ENCODE assay signal across 9 mouse cellular contexts in the genomic region with DNA sequence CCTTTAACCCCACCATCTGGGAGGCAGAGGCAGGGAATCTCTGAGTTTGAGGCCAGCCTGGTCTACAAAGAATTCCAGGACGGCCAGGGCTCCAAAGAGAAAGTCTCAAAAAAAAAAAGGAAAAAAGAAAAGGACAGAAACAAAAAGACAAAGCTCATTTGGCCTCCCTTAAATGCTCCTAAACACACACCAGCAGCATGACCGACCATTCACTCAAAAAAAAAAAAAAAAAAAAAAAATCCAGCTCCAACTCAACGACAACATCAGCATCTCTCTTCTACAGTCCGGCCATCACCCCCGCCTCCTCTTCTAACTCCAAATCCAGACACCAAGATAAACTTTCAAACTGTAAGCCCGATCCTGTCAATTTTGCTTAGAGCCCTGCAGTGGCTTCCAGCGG. TPM values are rescaled to one million over a fixed set of nuclear protein-coding genes. Genes with fewer than 3 reads are reported as not detected.
A peak's percentile ranks its signal among the peaks of the same experiment; 100 is the strongest.
DNase-seq lines count a peak whose midpoint lies in the region; ATAC-seq and TF ChIP-seq lines count a peak whose summit lies in the region.
"Had no signal": no experiment of that assay in that cellular context is flagged by ENCODE, and none has a peak within 500 bp of the region (broad histone marks: within the 10 kb centered on the region; RNA-seq: fewer than 3 reads in every experiment).

No protein-coding gene starts in this region.

- H3K9ac ChIP-seq in forebrain, embryonic 12.5 days: peak overlapping the region; percentile 97
- H3K9ac ChIP-seq in liver, embryonic 13.5 days: peak overlapping the region; percentile 97

- peak overlapping the region; percentile 73 for H3K4me2 ChIP-seq in forebrain, embryonic 12.5 days
- peak overlapping the region; percentile 90 for H3K4me2 ChIP-seq in liver, embryonic 13.5 days

- peaks cover 14% of the 10 kb centered on the region for H3K4me1 ChIP-seq in heart, embryonic 10.5 days
- peaks cover 27% of the 10 kb centered on the region for H3K4me1 ChIP-seq in forebrain, embryonic 12.5 days
- peaks cover 26% of the 10 kb centered on the region for H3K4me1 ChIP-seq in liver, embryonic 13.5 days (replicated peaks)

- DNase-seq in heart, embryonic 10.5 days (ENCODE audit: low spot score): no peak
- DNase-seq in heart, postnatal 10 days: no peak
- no peak for DNase-seq in liver, embryonic 13.5 days
- no peak for DNase-seq in frontal cortex, postnatal 36 days (ENCODE audit: low spot score in 2 of 2)
- DNase-seq in adrenal gland, postnatal 36 days: no peak
- DNase-seq in ovary, adult 18-20 months (ENCODE audit: low spot score): no peak

- peaks cover 61% of the 10 kb centered on the region for H3K79me2 ChIP-seq in C2C12 (ENCODE audit: control insufficient read depth, insufficient read depth)

- H3K27me3 ChIP-seq in heart, embryonic 10.5 days (ENCODE audit: insufficient read depth, poor library complexity, severe bottlenecking): peaks cover 9% of the 10 kb centered on the region
- H3K27me3 ChIP-seq in C2C12 (ENCODE audit: control insufficient read depth, insufficient read depth, insufficient read length): peaks cover 14% of the 10 kb centered on the region
- peaks cover 8% of the 10 kb centered on the region for H3K27me3 ChIP-seq in forebrain, embryonic 12.5 days
- H3K27me3 ChIP-seq in liver, embryonic 13.5 days: peaks cover 18% of the 10 kb centered on the region

- WGBS in heart, embryonic 10.5 days: 12% methylated on average over 7 of the region's 7 CpGs
- 17% methylated on average over 7 of the region's 7 CpGs for WGBS in forebrain, embryonic 12.5 days
- 8% methylated on average over 7 of the region's 7 CpGs for WGBS in liver, embryonic 13.5 days (ENCODE audit: insufficient replicate concordance)

- H3K36me3 ChIP-seq in heart, embryonic 10.5 days: peaks cover 43% of the 10 kb centered on the region
- H3K36me3 ChIP-seq in C2C12 (ENCODE audit: control insufficient read depth, insufficient read depth): peaks cover 44% of the 10 kb centered on the region
- H3K36me3 ChIP-seq in forebrain, embryonic 12.5 days (replicated peaks): peaks cover 42% of the 10 kb centered on the region
- peaks cover 44% of the 10 kb centered on the region for H3K36me3 ChIP-seq in liver, embryonic 13.5 days

- H3K4me3 ChIP-seq in heart, embryonic 10.5 days: peak overlapping the region; percentile 83
- H3K4me3 ChIP-seq in C2C12 (ENCODE audit: insufficient read depth, poor library complexity, severe bottlenecking): peak overlapping the region; percentile 99
- H3K4me3 ChIP-seq in forebrain, embryonic 12.5 days (replicated peaks): peak overlapping the region; percentile 98
- peak overlapping the region; percentile 97 for H3K4me3 ChIP-seq in liver, embryonic 13.5 days (replicated peaks)

- peaks cover 40% of the 10 kb centered on the region for H3K79me3 ChIP-seq in C2C12 (ENCODE audit: low read depth)

- peak overlapping the region; percentile 93 for H3K27ac ChIP-seq in heart, embryonic 10.5 days
- no peak overlapping the region for H3K27ac ChIP-seq in forebrain, embryonic 12.5 days
- H3K27ac ChIP-seq in liver, embryonic 13.5 days: peak overlapping the region; percentile 87

- intact Hi-C loops in heart, postnatal 10 days (cut with DNase I): no loop called here

- H3ac ChIP-seq in C2C12 (ENCODE audit: control insufficient read depth, insufficient read length, low read depth): peak overlapping the region; percentile 69

- no peaks in the 10 kb centered on the region for H3K9me3 ChIP-seq in heart, embryonic 10.5 days
- no peaks in the 10 kb centered on the region for H3K9me3 ChIP-seq in forebrain, embryonic 12.5 days
- H3K9me3 ChIP-seq in liver, embryonic 13.5 days (replicated peaks): no peaks in the 10 kb centered on the region

- ATAC-seq in forebrain, embryonic 12.5 days (ENCODE audit: low FRiP score): no peak
- ATAC-seq in liver, embryonic 13.5 days (ENCODE audit: low read depth): no peak

- TF ChIP-seq CTCF in C2C12 (IDR thresholded peaks at IDR 0.05; ENCODE audit: control insufficient read depth, insufficient read depth, insufficient read length): no peak

TF ChIP-seq in C2C12, 6 proteins besides CTCF, POLR2A, EP300 and RAD21:
- TF ChIP-seq FOSL1 (IDR thresholded peaks at IDR 0.05; ENCODE audit: insufficient read depth, low read length, poor library complexity, severe bottlenecking) (no peak), MYOG (IDR thresholded peaks at IDR 0.05; ENCODE audit: control insufficient read depth, extremely low read depth, insufficient read length) (no peak), USF1 (IDR thresholded peaks at IDR 0.05; ENCODE audit: low read depth) (no peak), MYOD1 (IDR thresholded peaks at IDR 0.05; ENCODE audit: control insufficient read depth, insufficient read length, low read depth) (no peak), CEBPB (IDR thresholded peaks at IDR 0.05; ENCODE audit: low read depth) (no peak), MAX (IDR thresholded peaks at IDR 0.05) (no peak)

RNA-seq across cellular contexts. Expression of a gene that starts 1.0 kb away (rescaled TPM):
- 366 and 405 TPM in 2 replicates for polyA plus RNA-seq in heart, embryonic 10.5 days (2016; fragmentation: Nextera tagmentation; extraction: Ambion mirVana)
- 100 to 1,000 TPM; 105 to 112 TPM for total RNA-seq in heart, postnatal 10 days (2021)
- 349 TPM for polyA plus RNA-seq in C2C12 (2012; fragmentation: generic; extraction: Trizol)
- polyA plus RNA-seq in forebrain, embryonic 12.5 days (2016; fragmentation: Nextera tagmentation; extraction: Ambion mirVana): 366 and 368 TPM in 2 replicates
- 236 and 242 TPM in 2 replicates for polyA plus RNA-seq in liver, embryonic 13.5 days (2015; fragmentation: Nextera tagmentation; extraction: Ambion mirVana)
- 100 to 1,000 TPM; 136 to 138 TPM for total RNA-seq in adrenal gland, postnatal 36 days (2021)

RNA-seq across cellular contexts. Expression of a gene that starts 8.7 kb away (rescaled TPM):
- 0.24 and 0.48 TPM in 2 replicates for polyA plus RNA-seq in heart, embryonic 10.5 days (2016; fragmentation: Nextera tagmentation; extraction: Ambion mirVana)
- total RNA-seq in heart, postnatal 10 days (2021): under 1 TPM; 0.07 to 0.12 TPM
- polyA plus RNA-seq in C2C12 (2012; fragmentation: generic; extraction: Trizol): not detected
- polyA plus RNA-seq in forebrain, embryonic 12.5 days (2016; fragmentation: Nextera tagmentation; extraction: Ambion mirVana): 0.06 and 0.13 TPM in 2 replicates
- polyA plus RNA-seq in liver, embryonic 13.5 days (2015; fragmentation: Nextera tagmentation; extraction: Ambion mirVana): 0.20 and 0.22 TPM in 2 replicates
- under 1 TPM; 0.17 to 0.33 TPM for total RNA-seq in adrenal gland, postnatal 36 days (2021)
- total RNA-seq: common myeloid progenitor, adult 5-6 weeks had no signal

RNA-seq across cellular contexts. Expression of a gene that starts 31.2 kb away (rescaled TPM):
- 57.3 and 97.3 TPM in 2 replicates for polyA plus RNA-seq in heart, embryonic 10.5 days (2016; fragmentation: Nextera tagmentation; extraction: Ambion mirVana)
- 10 to 100 TPM; 56.7 to 58.4 TPM for total RNA-seq in heart, postnatal 10 days (2021)
- 32.2 TPM for polyA plus RNA-seq in C2C12 (2012; fragmentation: generic; extraction: Trizol)
- 31.6 and 33.3 TPM in 2 replicates for polyA plus RNA-seq in forebrain, embryonic 12.5 days (2016; fragmentation: Nextera tagmentation; extraction: Ambion mirVana)
- polyA plus RNA-seq in liver, embryonic 13.5 days (2015; fragmentation: Nextera tagmentation; extraction: Ambion mirVana): 17.9 and 21.1 TPM in 2 replicates
- 100 to 1,000 TPM in 1 of 2 experiments, 10 to 100 TPM in 1; 95.1 to 103 TPM for total RNA-seq in adrenal gland, postnatal 36 days (2021)

RNA-seq across cellular contexts. Expression of a gene that starts 56.4 kb away (rescaled TPM):
- 7.1 and 7.9 TPM in 2 replicates for polyA plus RNA-seq in heart, embryonic 10.5 days (2016; fragmentation: Nextera tagmentation; extraction: Ambion mirVana)
- 1 to 10 TPM; 7.9 TPM for total RNA-seq in heart, postnatal 10 days (2021)
- 2.3 TPM for polyA plus RNA-seq in C2C12 (2012; fragmentation: generic; extraction: Trizol)
- polyA plus RNA-seq in forebrain, embryonic 12.5 days (2016; fragmentation: Nextera tagmentation; extraction: Ambion mirVana): 4.4 and 6.2 TPM in 2 replicates
- 2.2 and 2.7 TPM in 2 replicates for polyA plus RNA-seq in liver, embryonic 13.5 days (2015; fragmentation: Nextera tagmentation; extraction: Ambion mirVana)
- 10 to 100 TPM; 14.7 to 24.9 TPM for total RNA-seq in adrenal gland, postnatal 36 days (2021)

RNA-seq across cellular contexts. Expression of a gene that starts 56.4 kb away (rescaled TPM):
- 10.8 and 11.2 TPM in 2 replicates for polyA plus RNA-seq in heart, embryonic 10.5 days (2016; fragmentation: Nextera tagmentation; extraction: Ambion mirVana)
- total RNA-seq in heart, postnatal 10 days (2021): 1 to 10 TPM; 3.7 to 5.0 TPM
- polyA plus RNA-seq in C2C12 (2012; fragmentation: generic; extraction: Trizol): 0.51 TPM
- polyA plus RNA-seq in forebrain, embryonic 12.5 days (2016; fragmentation: Nextera tagmentation; extraction: Ambion mirVana): 5.1 and 6.3 TPM in 2 replicates
- polyA plus RNA-seq in liver, embryonic 13.5 days (2015; fragmentation: Nextera tagmentation; extraction: Ambion mirVana): 1.4 and 1.8 TPM in 2 replicates
- 1 to 10 TPM; 6.5 to 8.4 TPM for total RNA-seq in adrenal gland, postnatal 36 days (2021)
